Comparison of ENCODE assay signal across 9 mouse cellular contexts in genomic region chr1:151863797-151864147, GRCm38 (mm10).
A peak's percentile ranks its signal among the peaks of the same experiment; 100 is the strongest.
DNase-seq lines count a peak whose midpoint lies in the region; ATAC-seq and TF ChIP-seq lines count a peak whose summit lies in the region.
"Had no signal": no experiment of that assay in that cellular context is flagged by ENCODE, and none has a peak within 500 bp of the region (broad histone marks: within the 10 kb centered on the region; RNA-seq: fewer than 3 reads in every experiment).

No protein-coding gene starts in this region.

- H3K36me3 ChIP-seq in kidney, embryonic 15.5 days = no peaks in the 10 kb centered on the region
- no peaks in the 10 kb centered on the region for H3K36me3 ChIP-seq in stomach, embryonic 14.5 days (ENCODE audit: control insufficient read depth, insufficient read depth, low read length)

- H3K9me3 ChIP-seq in kidney, embryonic 15.5 days (replicated peaks) = no peaks in the 10 kb centered on the region
- H3K9me3 ChIP-seq in stomach, embryonic 14.5 days (ENCODE audit: control insufficient read depth, low read depth, low read length) = no peaks in the 10 kb centered on the region

- peak; percentile 52 for DNase-seq in left cerebral cortex, postnatal 4 days
- DNase-seq in left cerebral cortex, adult 2 months (ENCODE audit: extremely low spot score in 1 of 2, low spot score in 2 of 2) = no peak
- peak; percentile 48 for DNase-seq in brain, embryonic 14.5 days (ENCODE audit: low read depth)
- DNase-seq in thymus, postnatal 4 days = no peak
- no peak for DNase-seq in frontal cortex, postnatal 25 days (ENCODE audit: low spot score in 2 of 2)
- DNase-seq: cerebellum, adult 11-12 months had no signal

- no peak for TF ChIP-seq CTCF in left cerebral cortex, adult 2 months (IDR thresholded peaks at IDR 0.05)
- no peak for TF ChIP-seq CTCF in brain, embryonic 14.5 days (IDR thresholded peaks at IDR 0.05; ENCODE audit: borderline replicate concordance, extremely low read depth, insufficient read depth, insufficient read length)

- no peaks in the 10 kb centered on the region for H3K27me3 ChIP-seq in kidney, embryonic 15.5 days
- H3K27me3 ChIP-seq in stomach, embryonic 14.5 days (ENCODE audit: control insufficient read depth, insufficient read depth, low read length) = no peaks in the 10 kb centered on the region

- H3K4me2 ChIP-seq in kidney, embryonic 15.5 days = no peak overlapping the region
- no peak overlapping the region for H3K4me2 ChIP-seq in stomach, embryonic 14.5 days (replicated peaks; ENCODE audit: low read depth, low read length)

- intact Hi-C loops in left cerebral cortex, postnatal 4 days (cut with DNase I) = no loop called here
- intact Hi-C loops in left cerebral cortex, adult 2 months (cut with DNase I) = no loop called here

- no peak for TF ChIP-seq POLR2A in brain, embryonic 14.5 days (IDR thresholded peaks at IDR 0.05; ENCODE audit: borderline replicate concordance, extremely low read depth, insufficient read depth, insufficient read length, poor library complexity, severe bottlenecking)

- H3K4me3 ChIP-seq in left cerebral cortex, adult 2 months = no peak overlapping the region
- H3K4me3 ChIP-seq in kidney, embryonic 15.5 days (replicated peaks) = no peak overlapping the region
- H3K4me3 ChIP-seq in stomach, embryonic 14.5 days (ENCODE audit: low read depth, low read length) = no peak overlapping the region
- H3K4me3 ChIP-seq: myocyte had no signal

- ATAC-seq in kidney, embryonic 15.5 days (replicated peaks; ENCODE audit: low FRiP score) = peak; percentile 36; the same call in 1 of the 2 replicates
- ATAC-seq in stomach, embryonic 14.5 days (ENCODE audit: insufficient number of reproducible peaks, insufficient read depth, low FRiP score, low read depth) = no peak

- no peak overlapping the region for H3K27ac ChIP-seq in left cerebral cortex, adult 2 months
- H3K27ac ChIP-seq in kidney, embryonic 15.5 days = peak overlapping the region; percentile 48
- H3K27ac ChIP-seq in stomach, embryonic 14.5 days (ENCODE audit: low read length) = peak overlapping the region; percentile 85

- H3K4me1 ChIP-seq in kidney, embryonic 15.5 days = peaks cover 6% of the 10 kb centered on the region; the same call in 1 of the 2 replicates
- peaks cover 3% of the 10 kb centered on the region; the same call in 1 of the 2 replicates for H3K4me1 ChIP-seq in stomach, embryonic 14.5 days (ENCODE audit: control insufficient read depth, insufficient read depth, low read length)

- H3K9ac ChIP-seq in kidney, embryonic 15.5 days = no peak overlapping the region
- no peak overlapping the region for H3K9ac ChIP-seq in stomach, embryonic 14.5 days (replicated peaks; ENCODE audit: low read depth, low read length)

- 74% methylated on average over 12 of the region's 12 CpGs for WGBS in kidney, embryonic 15.5 days
- 75% methylated on average over 12 of the region's 12 CpGs for WGBS in stomach, embryonic 14.5 days

Comparison
In these comparisons a context has a peak if more than half of its experiments do, and no peak if none do; other contexts are left out.
1. DNase-seq: peak in left cerebral cortex, postnatal 4 days (single experiment) and brain, embryonic 14.5 days (single experiment); none in left cerebral cortex, adult 2 months (0 of 2), thymus, postnatal 4 days (single experiment) and frontal cortex, postnatal 25 days (0 of 2).